Mouse (Mus musculus) cerebellum, adult 2 months (tissue): ENCODE results near the gene Mrpl21.

Experiments used
- CTCF ChIP-seq: fragments of 200-500 bp; IDR thresholded peaks from 2 replicates; pipeline ENCODE4 v1.5.1; 2011; ENCODE audit warnings: low read depth, mild to moderate bottlenecking, control low read depth, low read length, moderate library complexity, borderline replicate concordance; ENCODE audit not compliant: insufficient read depth
- POLR2A ChIP-seq: fragments of 200-500 bp; IDR thresholded peaks from 2 replicates; pipeline ENCODE4 v1.6.1; 2011; ENCODE audit warnings: low read length, control low read depth, borderline replicate concordance; ENCODE audit not compliant: insufficient read depth

DNA sequence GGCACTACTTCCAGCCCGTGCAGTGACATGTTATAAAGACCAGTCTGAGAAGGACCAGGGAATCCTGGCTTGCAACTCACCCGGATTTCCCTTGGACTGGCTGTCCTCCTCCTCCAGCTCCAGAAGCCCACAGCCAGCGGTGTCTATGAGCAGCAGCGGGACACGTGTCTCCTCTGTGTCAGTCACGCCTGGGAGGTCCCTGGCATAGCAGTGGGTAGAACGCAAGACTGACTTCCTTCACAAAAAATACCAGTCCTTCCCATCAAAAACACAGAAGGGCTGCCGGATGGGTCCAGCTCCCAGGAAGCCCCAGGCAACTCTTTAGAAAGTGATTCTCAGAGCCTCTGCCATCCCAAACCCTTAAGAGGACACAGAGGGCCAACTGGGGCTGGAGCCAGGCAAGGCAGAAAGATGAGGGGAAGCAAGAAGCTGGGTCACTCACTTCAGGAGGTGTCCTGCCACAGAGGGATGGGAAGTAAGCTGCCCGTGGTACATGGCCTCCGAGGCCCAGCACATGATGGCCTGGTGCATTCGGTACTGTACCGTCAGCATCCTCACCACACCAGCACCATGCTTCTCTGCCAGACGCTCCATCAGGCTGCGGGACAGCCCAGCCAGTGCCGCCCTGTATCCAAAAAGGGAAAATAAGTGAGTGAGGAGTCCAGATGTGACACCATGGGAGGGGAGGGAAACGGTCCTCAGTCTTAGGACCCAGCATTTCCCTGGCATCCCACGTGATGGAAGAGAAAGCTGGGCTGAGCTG lies 14.3 kb upstream of the Mrpl21 start:
- TF ChIP-seq CTCF (no peak), POLR2A (no peak)
